Mouse (Mus musculus) megakaryocyte, embryonic 14.5 days (primary cell): ENCODE measurements around the gene Ubl7.

Experiments
- FLI1 ChIP-seq: IDR thresholded peaks from 2 replicates; pipeline ENCODE4 v1.6.1; 2012; ENCODE audit warnings: low read length, inconsistent platforms, mixed read lengths
- GATA1 ChIP-seq: IDR thresholded peaks from 3 replicates; pipeline ENCODE4 v1.6.1; 2012; ENCODE audit warnings: mixed read lengths, low read length, inconsistent platforms, borderline replicate concordance

DNA sequence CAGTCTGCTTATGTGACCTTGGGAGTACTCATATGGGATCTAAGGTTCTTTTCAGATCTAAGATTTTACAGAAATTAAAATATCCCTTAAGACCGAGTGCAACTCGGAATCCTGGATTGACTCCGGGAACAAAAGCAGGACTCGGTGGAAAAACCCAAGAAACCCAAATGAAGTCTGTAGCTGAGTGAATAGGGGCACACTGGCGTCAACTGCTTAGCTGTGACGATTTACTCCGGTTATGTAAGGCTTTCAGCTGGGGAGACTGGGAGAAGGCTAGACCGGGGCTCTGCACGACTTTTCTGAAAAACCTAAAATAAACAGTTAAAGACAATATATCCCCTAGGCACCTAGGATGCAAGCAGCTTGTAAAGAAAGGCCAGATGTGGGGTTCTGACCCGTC lies 48.6 kb downstream of the Ubl7 start:
- no peak for TF ChIP-seq GATA1
- no peak for TF ChIP-seq FLI1
